Mouse (Mus musculus) urinary bladder, postnatal 10 days (tissue): ENCODE measurements around the gene Slc16a1.
"Not testable (repeated sequence)": the region's sequence is repeated elsewhere in the genome, so short reads cannot be mapped to it uniquely, and the experiment has no call there.

Experiments
- DNase-seq: peaks from one replicate; pipeline ENCODE4 v3.0.0; 2022; ENCODE audit warnings: low spot score

The Slc16a1 gene

GRCm38 (mm10) chr3:104638932-104639748 is 672 bp downstream of the Slc16a1 start:
- DNase-seq, result no peak

GRCm38 (mm10) chr3:104639749-104640368 is 1.4 kb downstream of the Slc16a1 start:
- no peak for DNase-seq

- DNase-seq, result no peak
Observed at GRCm38 (mm10) chr3:104640855-104641254, 2.4 kb downstream of the Slc16a1 start.

- DNase-seq, result no peak
Observed at GRCm38 (mm10) chr3:104641313-104641712, 2.8 kb downstream of the Slc16a1 start.

GRCm38 (mm10) chr3:104643113-104643512 is 4.6 kb downstream of the Slc16a1 start:
- no peak for DNase-seq

- no peak for DNase-seq
Observed at GRCm38 (mm10) chr3:104643810-104644270, 5.4 kb downstream of the Slc16a1 start.

GRCm38 (mm10) chr3:104644371-104644770 is 5.9 kb downstream of the Slc16a1 start:
- DNase-seq, result no peak

- no peak for DNase-seq
Observed at GRCm38 (mm10) chr3:104654219-104654618, 15.8 kb downstream of the Slc16a1 start.

- DNase-seq, result no peak
Observed at GRCm38 (mm10) chr3:104654921-104655320, 16.5 kb downstream of the Slc16a1 start.

GRCm38 (mm10) chr3:104658706-104659105 is 20.2 kb downstream of the Slc16a1 start:
- DNase-seq, result no peak

- no peak for DNase-seq
Observed at GRCm38 (mm10) chr3:104659758-104660157, 21.3 kb downstream of the Slc16a1 start.

- DNase-seq, result no peak
Observed at GRCm38 (mm10) chr3:104660522-104660921, 22.1 kb downstream of the Slc16a1 start.

- DNase-seq, result no peak
Observed at GRCm38 (mm10) chr3:104662007-104662406, 23.5 kb downstream of the Slc16a1 start.

- no peak for DNase-seq
Observed at GRCm38 (mm10) chr3:104662926-104663325, 24.5 kb downstream of the Slc16a1 start.

- no peak for DNase-seq
Observed at GRCm38 (mm10) chr3:104666950-104667349, 28.5 kb downstream of the Slc16a1 start.

- no peak for DNase-seq
Observed at GRCm38 (mm10) chr3:104667451-104667850, 29.0 kb downstream of the Slc16a1 start.

GRCm38 (mm10) chr3:104668989-104669388 is 30.5 kb downstream of the Slc16a1 start:
- DNase-seq, result no peak

GRCm38 (mm10) chr3:104669856-104670182 is 31.4 kb downstream of the Slc16a1 start:
- no peak for DNase-seq

GRCm38 (mm10) chr3:104670183-104671020 is 31.9 kb downstream of the Slc16a1 start:
- not testable (repeated sequence) for DNase-seq

- DNase-seq, result no peak
Observed at GRCm38 (mm10) chr3:104671543-104671942, 33.1 kb downstream of the Slc16a1 start.

- no peak for DNase-seq
Observed at GRCm38 (mm10) chr3:104672041-104672440, 33.6 kb downstream of the Slc16a1 start.

GRCm38 (mm10) chr3:104673642-104674328 is 35.3 kb downstream of the Slc16a1 start:
- no peak for DNase-seq
